Mouse (Mus musculus) frontal cortex, adult (tissue): ENCODE measurements around the gene Ggt7.
"Not testable (repeated sequence)": the region's sequence is repeated elsewhere in the genome, so short reads cannot be mapped to it uniquely, and the experiment has no call there.

ENCODE experiments used
- ATAC-seq: cut with Nextera tagmentation; 2 replicates; pipeline ENCODE4 v1.9.2; 2017; ENCODE audit warnings: mild to moderate bottlenecking, moderate library complexity, mixed read lengths; ENCODE audit not compliant: low TSS enrichment

The Ggt7 gene

GRCm38 (mm10) chr2:155517455-155518423 lies at the start of gene Ggt7, which contains the start of gene Acss2:
Gene Ggt7 (minus strand): TSS chr2:155518237.
Gene Acss2 (plus strand): TSS chr2:155517948.
- ATAC-seq, result peak; percentile 82

- ATAC-seq, result no peak
Observed at GRCm38 (mm10) chr2:155567751-155568150, 49.7 kb upstream of the Ggt7 start.

GRCm38 (mm10) chr2:155562934-155563333 lies 44.9 kb upstream of the Ggt7 start:
- ATAC-seq, result no peak

- ATAC-seq, result no peak
Observed at GRCm38 (mm10) chr2:155562209-155562608, 44.2 kb upstream of the Ggt7 start.

GRCm38 (mm10) chr2:155554426-155554985 lies 36.5 kb upstream of the Ggt7 start:
- ATAC-seq, result no peak

- no peak for ATAC-seq
Observed at GRCm38 (mm10) chr2:155552949-155553354, 34.9 kb upstream of the Ggt7 start.

- no peak for ATAC-seq
Observed at GRCm38 (mm10) chr2:155552336-155552735, 34.3 kb upstream of the Ggt7 start.

GRCm38 (mm10) chr2:155546955-155547354 lies 28.9 kb upstream of the Ggt7 start:
- ATAC-seq, result no peak

GRCm38 (mm10) chr2:155540822-155541458 lies 22.9 kb upstream of the Ggt7 start:
- ATAC-seq, result peak; percentile 88; the same call in 1 of the 2 replicates

GRCm38 (mm10) chr2:155539696-155540095 lies 21.7 kb upstream of the Ggt7 start:
- ATAC-seq, result no peak

- ATAC-seq, result not testable (repeated sequence)
Observed at GRCm38 (mm10) chr2:155538463-155539057, 20.5 kb upstream of the Ggt7 start.

- no peak for ATAC-seq
Observed at GRCm38 (mm10) chr2:155537761-155538462, 19.9 kb upstream of the Ggt7 start.

GRCm38 (mm10) chr2:155536292-155536691 lies 18.3 kb upstream of the Ggt7 start:
- ATAC-seq, result no peak

GRCm38 (mm10) chr2:155527367-155527766 lies 9.3 kb upstream of the Ggt7 start:
- ATAC-seq, result no peak

- no peak for ATAC-seq
Observed at GRCm38 (mm10) chr2:155524378-155524777, 6.3 kb upstream of the Ggt7 start.

GRCm38 (mm10) chr2:155523706-155524105 lies 5.7 kb upstream of the Ggt7 start:
- ATAC-seq, result no peak

GRCm38 (mm10) chr2:155518531-155519270 lies 664 bp upstream of the Ggt7 start:
- 0 out of 2 replicates have a peak, but pooled peaks have one; percentile 0 for ATAC-seq

GRCm38 (mm10) chr2:155515941-155516340 lies 2.1 kb downstream of the Ggt7 start:
- no peak for ATAC-seq

- peak; percentile 31 for ATAC-seq
Observed at GRCm38 (mm10) chr2:155514666-155515065, 3.4 kb downstream of the Ggt7 start.

- peak; percentile 30; the same call in 1 of the 2 replicates for ATAC-seq
Observed at GRCm38 (mm10) chr2:155513543-155513942, 4.5 kb downstream of the Ggt7 start.

- no peak for ATAC-seq
Observed at GRCm38 (mm10) chr2:155512479-155512878, 5.6 kb downstream of the Ggt7 start.
